Mouse (Mus musculus) mesoderm, embryonic 11.5 days (tissue): ENCODE data around the gene Bahcc1.

Experiments
- DNase-seq: peaks from one replicate; pipeline ENCODE4 v3.0.0-alpha.2; 2012; ENCODE audit warnings: low read depth, low spot score

Gene Bahcc1

GRCm38 (mm10) chr11:120241981-120242725 is 9.4 kb downstream of the Bahcc1 start:
- DNase-seq = peak; percentile 42

- peak; percentile 78 for DNase-seq
These were observed 10.2 kb downstream of the Bahcc1 start for GRCm38 (mm10) chr11:120242726-120243530.

GRCm38 (mm10) chr11:120243531-120243820 is 10.7 kb downstream of the Bahcc1 start:
- peak; percentile 53 for DNase-seq

- no peak for DNase-seq
These were observed 15.5 kb downstream of the Bahcc1 start for GRCm38 (mm10) chr11:120248160-120248793.

- DNase-seq = no peak
These were observed 16.2 kb downstream of the Bahcc1 start for GRCm38 (mm10) chr11:120248899-120249298.

- no peak for DNase-seq
These were observed 18.5 kb downstream of the Bahcc1 start for GRCm38 (mm10) chr11:120250991-120251949.

GRCm38 (mm10) chr11:120251950-120252308 is 19.2 kb downstream of the Bahcc1 start:
- no peak for DNase-seq

GRCm38 (mm10) chr11:120252398-120252797 is 19.7 kb downstream of the Bahcc1 start:
- peak; percentile 24 for DNase-seq

- DNase-seq = peak; percentile 53
These were observed 20.3 kb downstream of the Bahcc1 start for GRCm38 (mm10) chr11:120252843-120253645.

- DNase-seq = no peak
These were observed 21.0 kb downstream of the Bahcc1 start for GRCm38 (mm10) chr11:120253646-120254315.

GRCm38 (mm10) chr11:120254420-120254819 is 21.7 kb downstream of the Bahcc1 start:
- no peak for DNase-seq

GRCm38 (mm10) chr11:120255038-120255437 is 22.3 kb downstream of the Bahcc1 start:
- no peak for DNase-seq

GRCm38 (mm10) chr11:120255499-120255898 is 22.8 kb downstream of the Bahcc1 start:
- DNase-seq = no peak

GRCm38 (mm10) chr11:120256108-120256507 is 23.4 kb downstream of the Bahcc1 start:
- no peak for DNase-seq

- no peak for DNase-seq
These were observed 23.8 kb downstream of the Bahcc1 start for GRCm38 (mm10) chr11:120256543-120256942.

- DNase-seq = no peak
These were observed 24.5 kb downstream of the Bahcc1 start for GRCm38 (mm10) chr11:120256981-120257820.

- no peak for DNase-seq
These were observed 25.2 kb downstream of the Bahcc1 start for GRCm38 (mm10) chr11:120257911-120258310.

GRCm38 (mm10) chr11:120258896-120259689 is 26.3 kb downstream of the Bahcc1 start:
- DNase-seq = peak; percentile 79
